Mouse (Mus musculus) large intestine, adult 2 months (tissue): Measurements from ENCODE around the gene Tceal5. TPM values are rescaled to one million over a fixed set of nuclear protein-coding genes. Genes with fewer than 3 reads are reported as not detected.
A peak's percentile ranks its signal among the peaks of the same experiment; 100 is the strongest.

Experiments
- DNase-seq: peaks from one replicate; pipeline ENCODE4 v3.0.0-alpha.2; 2012; ENCODE audit warnings: low read depth, low spot score
- WGBS: fragments of 180-500 bp; shearing (Covaris S2); methylation state at CpG from one replicate; pipeline ENCODE4 v1.1.7; 2018; 5-methylcytosine and 5-hydroxymethylcytosine counted together
- polyA plus RNA-seq: library from polyadenylated mRNA; depleted of rRNA; stranded (reverse); fragments of >200 nt; gene quantifications from 2 replicates; pipeline ENCODE4 v1.2.3, GENCODE M21; 2012; rRNA removed

Tceal5 gene
- polyA plus RNA-seq, 1 experiment = 0.30 TPM

DNA sequence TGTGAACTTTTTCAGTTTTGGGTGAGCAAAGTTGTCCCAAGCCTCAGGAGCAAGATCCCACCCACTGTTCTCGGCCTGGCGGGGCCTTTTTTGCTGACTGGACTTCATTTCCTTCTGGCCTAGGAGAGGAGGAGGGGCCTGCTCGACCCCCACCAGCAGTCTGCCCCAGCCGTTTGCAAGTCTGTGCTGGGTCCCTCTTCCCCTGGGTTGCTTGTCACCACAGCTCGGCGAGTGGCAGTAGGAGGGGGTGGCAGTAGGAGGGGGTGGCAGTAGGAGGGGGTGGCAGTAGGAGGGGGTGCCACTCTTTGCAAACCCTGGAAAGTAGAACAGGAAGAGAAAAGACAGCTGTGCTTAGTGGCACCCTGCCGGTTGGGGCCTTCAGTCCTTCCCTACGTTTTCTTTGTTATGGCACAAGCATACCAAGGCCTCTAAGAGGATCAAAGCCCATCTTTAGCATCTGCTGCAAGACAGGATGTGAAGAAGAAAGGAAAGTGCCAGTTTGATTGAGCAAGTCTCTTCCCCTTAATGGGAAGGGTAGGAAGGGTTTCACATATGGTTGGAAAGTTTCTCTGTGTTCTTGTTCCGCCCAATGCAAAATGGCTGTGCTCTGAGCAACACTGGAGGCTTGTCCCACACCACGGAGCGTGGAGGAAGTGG, 22.7 kb downstream of the Tceal5 start:
- 45% methylated on average over 11 of the region's 11 CpGs for WGBS
- DNase-seq = no peak

DNA sequence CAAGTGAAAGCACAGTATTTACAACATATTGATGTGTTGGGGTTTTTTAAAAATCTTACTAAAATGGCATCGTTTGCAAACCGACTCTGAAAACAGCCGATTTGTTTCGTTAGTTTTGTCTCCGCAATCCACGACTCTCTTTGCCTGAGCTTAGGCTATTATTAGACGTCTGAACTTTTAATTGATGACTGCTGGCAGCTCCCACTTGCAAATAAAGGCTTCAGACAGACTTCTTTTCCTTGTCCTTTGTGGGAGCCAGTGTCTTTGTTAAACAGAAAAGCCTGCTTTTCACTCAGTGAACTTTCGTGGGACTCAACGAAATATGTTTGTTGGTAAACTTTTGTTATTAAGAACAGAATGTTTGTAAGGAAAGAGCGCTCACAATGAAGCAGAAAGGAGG, 30.9 kb downstream of the Tceal5 start:
- no peak for DNase-seq
- WGBS = 41% methylated on average over 10 of the region's 10 CpGs

DNA sequence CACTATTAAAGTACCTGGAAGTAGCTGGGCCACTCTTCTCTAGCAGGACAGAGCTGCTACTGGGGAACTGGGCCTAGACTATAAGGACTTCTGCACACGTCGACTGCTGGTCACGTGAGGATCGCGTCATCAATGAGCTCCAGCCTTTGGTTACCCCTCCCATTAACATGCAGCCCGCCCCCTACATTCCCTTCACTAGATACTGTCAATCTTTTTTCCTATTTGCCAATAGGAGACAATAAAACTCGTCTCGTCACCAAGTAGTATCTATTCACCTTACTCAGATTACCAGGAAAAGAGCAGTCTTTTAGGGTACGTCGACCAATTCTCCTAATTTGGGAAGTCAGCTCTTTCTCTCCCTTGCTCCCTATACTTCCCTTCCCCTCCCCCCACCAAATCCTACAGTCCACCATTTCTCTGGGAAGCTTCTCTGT, 31.5 kb downstream of the Tceal5 start, which contains the start of gene Tceal8:
TSS of gene Tceal8 (minus strand) at position 225 of the 434 bp plus-strand sequence.
- peak; percentile 47 for DNase-seq

DNA sequence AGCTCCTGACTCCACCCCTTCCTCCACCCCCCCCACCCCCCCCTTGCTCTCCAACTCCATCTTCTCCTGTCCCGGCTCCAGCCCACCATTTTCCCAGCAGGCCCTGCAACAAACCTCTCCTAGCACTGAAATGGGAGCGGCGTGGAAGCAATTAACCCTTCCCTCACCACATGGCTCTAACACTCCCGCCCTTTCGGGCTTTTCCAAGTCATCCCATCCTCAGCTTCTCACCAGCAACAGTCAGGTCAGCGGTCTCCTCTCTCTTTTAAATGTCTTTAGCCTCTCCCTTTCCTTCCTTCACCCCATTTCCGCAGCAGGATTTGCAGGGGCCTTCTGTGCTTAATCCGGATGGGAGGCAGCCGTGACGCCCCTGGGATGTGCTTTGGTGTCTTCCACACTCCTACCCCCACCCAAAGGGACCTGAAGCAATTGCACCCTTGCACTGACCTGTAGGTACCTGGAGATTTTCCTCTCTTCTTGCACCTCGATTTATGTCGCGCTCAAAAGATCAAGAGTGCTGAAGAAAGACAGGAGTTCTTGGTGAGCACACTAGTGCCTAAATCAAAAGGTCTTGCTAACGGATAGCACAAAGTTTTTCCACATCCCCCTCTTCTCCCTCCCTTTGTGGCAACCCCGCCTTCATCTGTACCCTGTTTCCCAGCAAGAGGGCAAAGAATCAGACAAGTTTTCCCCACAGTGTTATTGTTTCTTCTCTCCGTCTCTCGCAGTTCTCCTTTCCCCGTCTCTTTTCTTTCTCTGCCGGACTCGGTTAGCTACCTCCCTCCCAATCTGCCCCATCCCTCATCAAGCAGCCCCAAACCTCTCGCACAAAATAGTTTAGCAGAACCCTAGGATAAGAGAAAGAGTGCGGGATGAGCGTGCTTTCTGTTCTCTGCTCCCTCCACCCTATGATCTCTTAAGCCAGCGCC, 32.2 kb downstream of the Tceal5 start:
- DNase-seq = peak; percentile 1

More for the DNA sequence above, 31.5 kb downstream of the Tceal5 start, which contains the start of gene Tceal8:
- WGBS = 15% methylated on average over 10 of the region's 10 CpGs

DNA sequence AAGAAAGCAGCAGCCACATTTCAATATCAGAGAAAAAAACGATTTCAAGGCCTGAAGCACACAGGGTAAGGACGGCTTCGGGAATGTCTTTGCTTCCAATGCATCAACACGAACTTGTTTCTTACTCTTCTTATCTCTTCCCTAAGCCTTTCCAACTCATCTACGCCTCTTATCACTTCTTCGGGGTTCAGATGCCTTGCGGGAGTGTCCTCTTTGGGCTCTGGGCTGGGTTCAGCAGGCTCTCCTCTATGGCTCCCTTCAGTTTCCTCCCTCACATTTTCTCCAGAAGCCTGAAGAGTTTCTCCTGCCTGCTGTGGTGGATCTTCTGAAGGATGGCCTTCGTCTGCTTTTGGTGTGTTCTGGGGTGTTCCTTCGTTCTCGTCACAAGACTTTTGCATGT, 33.1 kb downstream of the Tceal5 start:
- WGBS = 66% methylated on average over 10 of the region's 10 CpGs
- DNase-seq = no peak

More for the DNA sequence above, 32.2 kb downstream of the Tceal5 start:
- WGBS = 21% methylated on average over 24 of the region's 24 CpGs

Other genes starting within 250 kb of the Tceal5 start
- 0.89 and 0.90 TPM in 2 replicates for gene Arxes2, start 210.1 kb downstream of the Tceal5 start, polyA plus RNA-seq
- 0.26 and 0.37 TPM in 2 replicates for gene Arxes1, start 170.5 kb downstream of the Tceal5 start, polyA plus RNA-seq
- gene Bex2, start 135.6 kb downstream of the Tceal5 start, polyA plus RNA-seq = 1.6 and 2.2 TPM in 2 replicates
- gene Nxf3, start 118.6 kb downstream of the Tceal5 start, polyA plus RNA-seq = not detected in 2 replicates
- 0.15 and 2.9 TPM in 2 replicates for gene Bex4, start 64.9 kb downstream of the Tceal5 start, polyA plus RNA-seq
- 2.1 and 5.3 TPM in 2 replicates for gene Tceal8, start 31.5 kb downstream of the Tceal5 start, polyA plus RNA-seq
- not detected in 2 replicates for gene Tceal7, start 10.9 kb upstream of the Tceal5 start, polyA plus RNA-seq
- 2.8 and 14.6 TPM in 2 replicates for gene Bex1, start 11.6 kb upstream of the Tceal5 start, polyA plus RNA-seq
- gene Tceal9, start 41.2 kb upstream of the Tceal5 start, polyA plus RNA-seq = 11.0 and 19.8 TPM in 2 replicates
- 24.3 and 39.6 TPM in 2 replicates for gene Bex3, start 66.4 kb upstream of the Tceal5 start, polyA plus RNA-seq